Mouse (Mus musculus) kidney, postnatal 0 days (tissue): ENCODE measurements around the gene Gm6583. TPM values are rescaled to one million over a fixed set of nuclear protein-coding genes. Genes with fewer than 3 reads are reported as not detected.
"Not testable (repeated sequence)": the region's sequence is repeated elsewhere in the genome, so short reads cannot be mapped to it uniquely, and the experiment has no call there.

Source experiments
- ATAC-seq: fragments of 200-750 bp; cut with Nextera tagmentation; replicated peaks from 2 replicates; pipeline ENCODE4 v1.8.0; 2017; ENCODE audit warnings: low read depth, moderate number of reproducible peaks, moderate TSS enrichment, moderate library complexity; ENCODE audit not compliant: low FRiP score
- DNase-seq: peaks from one replicate; pipeline ENCODE4 v3.0.0-alpha.2; 2016; ENCODE audit warnings: low spot score
- H3K27ac ChIP-seq: fragments of 300-500 bp; sonication (generic); 2 replicates; pipeline ENCODE4 v1.5.1; 2014; ENCODE audit warnings: mild to moderate bottlenecking
- H3K27me3 ChIP-seq: fragments of 300-500 bp; sonication (generic); 2 replicates; pipeline ENCODE4 v1.6.1; 2014; ENCODE audit warnings: low read length, mixed read lengths; ENCODE audit not compliant: insufficient read depth
- H3K36me3 ChIP-seq: fragments of 300-500 bp; sonication (generic); 2 replicates; pipeline ENCODE4 v1.6.1; 2014; ENCODE audit warnings: low read length, mixed read lengths; ENCODE audit not compliant: insufficient read depth
- H3K4me1 ChIP-seq: fragments of 300-500 bp; sonication (generic); replicated peaks from 2 replicates; pipeline ENCODE4 v1.6.1; 2014; ENCODE audit warnings: antibody characterized with exemption, low read length, mixed read lengths; ENCODE audit not compliant: insufficient read depth
- H3K4me2 ChIP-seq: fragments of 300-500 bp; sonication (generic); 2 replicates; pipeline ENCODE4 v1.6.1; 2014; ENCODE audit warnings: mild to moderate bottlenecking, low read length, moderate library complexity, mixed read lengths
- H3K4me3 ChIP-seq: fragments of 300-500 bp; sonication (generic); replicated peaks from 2 replicates; pipeline ENCODE4 v1.5.1; 2014; ENCODE audit warnings: low read depth, low read length
- H3K9ac ChIP-seq: fragments of 300-500 bp; sonication (generic); 2 replicates; pipeline ENCODE4 v1.6.1; 2014; ENCODE audit warnings: low read depth, low read length
- H3K9me3 ChIP-seq: fragments of 300-500 bp; sonication (generic); replicated peaks from 2 replicates; pipeline ENCODE4 v1.6.1; 2016; ENCODE audit warnings: low read length, inconsistent platforms, mixed read lengths
- CTCF ChIP-seq: IDR thresholded peaks from 2 replicates; pipeline ENCODE4 v1.5.1; 2016; ENCODE audit warnings: antibody characterized with exemption, low read depth, mild to moderate bottlenecking, moderate library complexity
- WGBS: fragments of 180-500 bp; shearing (Covaris S2); extraction: QIAGEN DNeasy Blood & Tissue Kit; methylation state at CpG from one replicate; pipeline ENCODE4 v1.1.7; 2014; 5-methylcytosine and 5-hydroxymethylcytosine counted together
- polyA plus RNA-seq: library from polyadenylated mRNA; unstranded; fragments of >200 nt; fragmentation: Nextera tagmentation; extraction: Ambion mirVana; gene quantifications from 2 replicates; pipeline ENCODE4 v1.2.1, GENCODE M21; 2015

Gene Gm6583
- polyA plus RNA-seq, 1 experiment from 2014 or later = 0.08 TPM

DNA sequence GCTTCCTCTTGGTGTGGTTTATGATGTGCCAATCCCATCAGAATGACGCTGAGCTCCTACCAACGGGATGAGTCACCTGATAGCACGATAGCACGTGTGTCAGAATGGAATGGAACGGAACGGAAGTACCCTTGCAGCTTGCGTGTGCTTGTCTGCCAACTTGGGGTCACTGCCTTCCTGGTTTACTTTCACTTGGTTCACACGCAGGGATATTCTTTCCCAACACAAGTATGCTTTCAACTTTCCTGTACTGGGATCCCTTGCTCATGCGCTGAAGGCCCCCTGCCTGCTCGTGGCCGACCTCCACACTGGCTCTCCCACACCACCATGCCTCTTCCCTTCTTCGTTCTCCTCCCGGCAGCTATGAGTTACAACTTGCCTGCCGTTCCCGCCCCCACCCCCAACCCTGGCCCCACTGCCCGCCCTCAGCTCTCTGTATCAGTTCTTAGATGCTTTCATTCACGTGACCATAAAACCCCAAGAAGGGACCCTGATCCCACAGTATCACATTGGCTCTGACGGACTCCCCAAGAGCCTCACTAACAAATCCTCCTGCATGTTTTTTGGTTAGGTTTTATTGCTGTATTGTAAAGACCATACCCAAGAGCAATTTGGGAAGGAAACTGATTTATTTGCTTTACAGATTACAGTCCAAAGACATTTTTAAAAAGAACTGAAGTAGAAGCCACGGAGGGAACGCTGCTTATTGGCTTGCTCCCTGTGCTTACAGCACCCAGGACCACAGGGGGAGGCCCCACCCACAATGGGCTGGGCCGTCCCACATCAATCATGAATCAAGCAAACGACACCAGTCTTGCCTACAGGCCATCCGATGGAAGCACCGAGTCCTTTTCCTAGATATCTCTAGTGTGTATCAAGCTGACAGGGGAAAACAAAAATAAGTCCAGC is 30.9 kb downstream of the Gm6583 start:
- 14% methylated on average over 24 of the region's 24 CpGs for WGBS
- no peak for TF ChIP-seq CTCF
- peak overlapping the region; percentile 79 for H3K4me2 ChIP-seq
- H3K27ac ChIP-seq = peak overlapping the region; percentile 81
- ATAC-seq = peak; percentile 65
- no peak overlapping the region for H3K9ac ChIP-seq
- H3K27me3 ChIP-seq = no peaks in the 10 kb centered on the region
- DNase-seq = peak; percentile 85
- peaks cover 10% of the 10 kb centered on the region; the same call in 1 of the 2 replicates for H3K4me1 ChIP-seq
- H3K9me3 ChIP-seq = no peaks in the 10 kb centered on the region
- H3K4me3 ChIP-seq = peak overlapping the region; percentile 4; the same call in 1 of the 2 replicates
- peaks cover 10% of the 10 kb centered on the region for H3K36me3 ChIP-seq

DNA sequence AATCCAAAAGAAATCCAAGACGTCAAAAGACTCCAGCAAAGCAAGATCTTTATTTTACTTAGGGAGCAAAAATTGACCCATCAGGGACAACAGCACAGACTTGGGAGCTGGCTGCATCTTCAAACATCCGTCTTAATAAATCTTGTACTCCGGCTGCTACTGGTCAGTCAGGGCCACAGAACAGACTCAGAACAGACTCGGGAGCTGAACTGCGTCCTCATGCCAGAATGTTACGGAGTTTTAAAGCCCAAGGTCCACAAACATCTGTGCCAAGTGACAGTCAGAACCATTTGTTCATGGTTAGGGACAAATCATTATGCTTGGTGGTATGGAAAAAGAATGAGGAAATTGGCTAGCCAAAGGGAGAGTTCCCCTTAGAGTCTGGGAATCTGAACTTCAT is 32.6 kb downstream of the Gm6583 start:
- no peaks in the 10 kb centered on the region; the same call in 1 of the 2 replicates for H3K36me3 ChIP-seq
- no peaks in the 10 kb centered on the region for H3K9me3 ChIP-seq
- WGBS = 85% methylated on average over 6 of the region's 6 CpGs
- no peak overlapping the region for H3K27ac ChIP-seq
- TF ChIP-seq CTCF = no peak
- ATAC-seq = no peak
- no peak overlapping the region for H3K4me3 ChIP-seq
- DNase-seq = no peak
- H3K9ac ChIP-seq = no peak overlapping the region
- H3K4me1 ChIP-seq = peaks cover 10% of the 10 kb centered on the region; the same call in 1 of the 2 replicates
- no peaks in the 10 kb centered on the region for H3K27me3 ChIP-seq
- no peak overlapping the region for H3K4me2 ChIP-seq

DNA sequence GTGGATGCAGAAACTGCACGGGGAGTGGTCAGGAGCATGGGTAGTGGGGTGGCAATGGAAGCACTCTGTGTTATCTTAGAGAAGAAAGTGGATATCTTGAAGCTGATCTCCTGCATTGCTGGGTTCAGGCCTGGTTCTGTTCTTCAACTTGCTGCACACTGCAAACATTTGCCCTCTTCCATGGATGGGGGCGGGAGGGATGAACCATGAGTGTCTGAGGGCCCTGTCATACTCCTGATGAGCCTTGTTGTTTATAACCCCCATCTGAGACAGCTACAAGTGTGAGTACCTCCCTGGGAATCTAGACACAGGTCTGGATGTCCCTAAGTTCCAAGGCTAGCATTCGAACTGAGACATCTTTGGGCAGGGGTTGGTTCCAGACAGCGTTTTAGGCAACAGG is 34.5 kb downstream of the Gm6583 start:
- TF ChIP-seq CTCF = no peak
- 74% methylated on average over 4 of the region's 4 CpGs for WGBS
- H3K27ac ChIP-seq = no peak overlapping the region

GRCm38 (mm10) chr5:112320936-112321335 is 34.9 kb downstream of the Gm6583 start:
- Histone ChIP-seq H3K4me2 (no peak overlapping the region), H3K9ac (no peak overlapping the region), H3K36me3 (0 out of 2 replicates have a peak, but pooled peaks cover under 1% of the 10 kb centered on the region), H3K4me1 (0 out of 2 replicates have a peak, but pooled peaks cover 14% of the 10 kb centered on the region), H3K4me3 (no peak overlapping the region), H3K27ac (no peak overlapping the region), H3K9me3 (no peaks in the 10 kb centered on the region), H3K27me3 (no peaks in the 10 kb centered on the region)
- WGBS = 64% methylated on average over 6 of the region's 6 CpGs
- no peak for TF ChIP-seq CTCF
- DNase-seq (no peak), ATAC-seq (no peak)

More for the DNA sequence above, 34.5 kb downstream of the Gm6583 start:
- Histone ChIP-seq H3K4me3 (no peak overlapping the region), H3K9ac (no peak overlapping the region), H3K4me2 (no peak overlapping the region), H3K27me3 (no peaks in the 10 kb centered on the region), H3K9me3 (no peaks in the 10 kb centered on the region), H3K4me1 (0 out of 2 replicates have a peak, but pooled peaks cover 9% of the 10 kb centered on the region), H3K36me3 (no peaks in the 10 kb centered on the region)
- ATAC-seq = no peak
- DNase-seq = no peak

- no peak for DNase-seq
- Histone ChIP-seq H3K4me3 (no peak overlapping the region), H3K4me2 (no peak overlapping the region), H3K9ac (no peak overlapping the region), H3K27ac (no peak overlapping the region), H3K36me3 (peaks cover 6% of the 10 kb centered on the region; the same call in 1 of the 2 replicates), H3K27me3 (no peaks in the 10 kb centered on the region), H3K4me1 (0 out of 2 replicates have a peak, but pooled peaks cover 15% of the 10 kb centered on the region), H3K9me3 (no peaks in the 10 kb centered on the region)
- ATAC-seq = no peak
- 77% methylated on average over 5 of the region's 5 CpGs for WGBS
- no peak for TF ChIP-seq CTCF
These were observed 35.5 kb downstream of the Gm6583 start for GRCm38 (mm10) chr5:112320379-112320778.

GRCm38 (mm10) chr5:112319343-112319742 is 36.5 kb downstream of the Gm6583 start:
- ATAC-seq, H3K27ac ChIP-seq, H3K27me3 ChIP-seq, DNase-seq, H3K4me2 ChIP-seq, H3K4me3 ChIP-seq, H3K9me3 ChIP-seq, H3K9ac ChIP-seq: not testable (repeated sequence)
- H3K36me3 ChIP-seq = peaks cover 14% of the 10 kb centered on the region; the same call in 1 of the 2 replicates
- H3K4me1 ChIP-seq = 0 out of 2 replicates have a peak, but pooled peaks cover 11% of the 10 kb centered on the region
- 67% methylated on average over 2 of the region's 2 CpGs for WGBS
